Mouse (Mus musculus) gastrocnemius, adult 2 months (tissue): ENCODE data around the gene Lmx1a. TPM values are rescaled to one million over a fixed set of nuclear protein-coding genes. Genes with fewer than 3 reads are reported as not detected.

Experiments
- DNase-seq: peaks from one replicate; pipeline ENCODE4 v3.0.0; 2022
- H3K27ac ChIP-seq: fragments of 200-600 bp; 2 replicates; pipeline ENCODE4 v1.8.1; 2022; ENCODE audit warnings: mild to moderate bottlenecking
- H3K4me3 ChIP-seq: fragments of 200-600 bp; 2 replicates; pipeline ENCODE4 v1.8.1; 2022; ENCODE audit warnings: mild to moderate bottlenecking, moderate library complexity
- CTCF ChIP-seq: fragments of 200-600 bp; IDR thresholded peaks from 2 replicates; pipeline ENCODE4 v1.8.1; 2022; ENCODE audit warnings: antibody characterized with exemption, mild to moderate bottlenecking, moderate library complexity
- intact Hi-C: fragments of 180-260 bp; cut with DNase I; formaldehyde crosslinking; loops from one replicate; pipeline ENCODE4 v1.15.1; 2025
- long read RNA-seq, 2 experiments: library from polyadenylated mRNA; stranded (forward); transcript quantifications; one replicate each; pipeline ENCODE4 v2.0.0; 2021
- total RNA-seq, 2 experiments: library from RNA; stranded (reverse); gene quantifications; 2 replicates each; pipeline ENCODE4 v1.2.3; 2021

Gene Lmx1a
- under 1 TPM; 0.14 to 0.20 TPM for total RNA-seq
- long read RNA-seq, experiment 1, result 0 reads
- long read RNA-seq, experiment 2, result 0 reads

- peak within 1 kb of the TSS; percentile 72 for H3K27ac ChIP-seq
- H3K4me3 ChIP-seq, result peak within 1 kb of the TSS; percentile 66
- intact Hi-C loops, result no loop called here
- no peak for DNase-seq
- TF ChIP-seq CTCF, result no peak
Observed at GRCm38 (mm10) chr1:167689232-167689261, at the start of gene Lmx1a. Lmx1a (plus strand) TSS chr1:167689237.

GRCm38 (mm10) chr1:167644866-167645537 is 44.0 kb upstream of the Lmx1a start:
- TF ChIP-seq CTCF, result peak; percentile 97
- intact Hi-C loops, result loop anchor here (1.0 kb wide), 1 partner anchor 230 kb away; no protein-coding TSS in a partner anchor
- no peak overlapping the region for H3K4me3 ChIP-seq
- DNase-seq, result peak; percentile 94
- H3K27ac ChIP-seq, result no peak overlapping the region

- no peak for DNase-seq
- TF ChIP-seq CTCF, result no peak
- intact Hi-C loops, result no loop called here
Observed at GRCm38 (mm10) chr1:167648670-167649069, 40.4 kb upstream of the Lmx1a start.

GRCm38 (mm10) chr1:167649122-167649633 is 39.9 kb upstream of the Lmx1a start:
- TF ChIP-seq CTCF, result no peak
- peak overlapping the region; percentile 24; the same call in 1 of the 2 replicates for H3K27ac ChIP-seq
- intact Hi-C loops, result no loop called here
- no peak overlapping the region for H3K4me3 ChIP-seq
- no peak for DNase-seq

More at GRCm38 (mm10) chr1:167648670-167649069, 40.4 kb upstream of the Lmx1a start:
- Histone ChIP-seq H3K27ac (peak overlapping the region; percentile 24; the same call in 1 of the 2 replicates), H3K4me3 (no peak overlapping the region)

- TF ChIP-seq CTCF, result no peak
- no peak for DNase-seq
Observed at GRCm38 (mm10) chr1:167652336-167652735, 36.7 kb upstream of the Lmx1a start.

GRCm38 (mm10) chr1:167659065-167659464 is 30.0 kb upstream of the Lmx1a start:
- Histone ChIP-seq H3K27ac (no peak overlapping the region), H3K4me3 (no peak overlapping the region)
- no peak for DNase-seq
- no peak for TF ChIP-seq CTCF
- intact Hi-C loops, result no loop called here

More at GRCm38 (mm10) chr1:167652336-167652735, 36.7 kb upstream of the Lmx1a start:
- H3K27ac ChIP-seq, result no peak overlapping the region
- H3K4me3 ChIP-seq, result no peak overlapping the region
- intact Hi-C loops, result no loop called here

- intact Hi-C loops, result loop anchor here (10.0 kb wide), 1 partner anchor 124 kb away; no protein-coding TSS in a partner anchor
- DNase-seq, result peak; percentile 77
- TF ChIP-seq CTCF, result no peak
- Histone ChIP-seq H3K4me3 (peak overlapping the region; percentile 60), H3K27ac (peak overlapping the region; percentile 54)
Observed at GRCm38 (mm10) chr1:167660521-167661101, 28.4 kb upstream of the Lmx1a start.

GRCm38 (mm10) chr1:167661123-167661522 is 27.9 kb upstream of the Lmx1a start:
- Histone ChIP-seq H3K4me3 (peak overlapping the region; percentile 60), H3K27ac (peak overlapping the region; percentile 54)
- TF ChIP-seq CTCF, result no peak
- intact Hi-C loops, result loop anchor here (10.0 kb wide), 1 partner anchor 124 kb away; no protein-coding TSS in a partner anchor
- peak; percentile 73 for DNase-seq

GRCm38 (mm10) chr1:167663136-167663535 is 25.9 kb upstream of the Lmx1a start:
- no peak for DNase-seq
- no peak overlapping the region for H3K27ac ChIP-seq
- no peak overlapping the region for H3K4me3 ChIP-seq
- intact Hi-C loops, result loop anchor here (10.0 kb wide), 1 partner anchor 122 kb away; no protein-coding TSS in a partner anchor
- TF ChIP-seq CTCF, result no peak

GRCm38 (mm10) chr1:167669796-167670195 is 19.2 kb upstream of the Lmx1a start:
- DNase-seq, result peak; percentile 65
- Histone ChIP-seq H3K27ac (no peak overlapping the region), H3K4me3 (no peak overlapping the region)
- intact Hi-C loops, result loop anchor here (10.0 kb wide), 2 partner anchors 115 to 245 kb away; no protein-coding TSS in a partner anchor
- TF ChIP-seq CTCF, result peak; percentile 94; the same call in 1 of the 2 replicates

GRCm38 (mm10) chr1:167672433-167672987 is 16.5 kb upstream of the Lmx1a start:
- Histone ChIP-seq H3K27ac (no peak overlapping the region; the same call in 1 of the 2 replicates), H3K4me3 (peak overlapping the region; percentile 7; the same call in 1 of the 2 replicates)
- no peak for TF ChIP-seq CTCF
- intact Hi-C loops, result loop anchor here (10.0 kb wide), 1 partner anchor 242 kb away; no protein-coding TSS in a partner anchor
- DNase-seq, result peak; percentile 73

- intact Hi-C loops, result loop anchor here (10.0 kb wide), 1 partner anchor 236 kb away; no protein-coding TSS in a partner anchor
- DNase-seq, result no peak
- Histone ChIP-seq H3K27ac (no peak overlapping the region), H3K4me3 (no peak overlapping the region)
- TF ChIP-seq CTCF, result no peak
Observed at GRCm38 (mm10) chr1:167679061-167679460, 10.0 kb upstream of the Lmx1a start.

GRCm38 (mm10) chr1:167688001-167688346 is 1.1 kb upstream of the Lmx1a start:
- DNase-seq, result no peak
- peak overlapping the region; percentile 72 for H3K27ac ChIP-seq
- intact Hi-C loops, result no loop called here
- TF ChIP-seq CTCF, result no peak
- H3K4me3 ChIP-seq, result peak overlapping the region; percentile 66
